Mouse (Mus musculus) gastrocnemius, adult 8-10 months (tissue): ENCODE data around the gene Gm20388. TPM values are rescaled to one million over a fixed set of nuclear protein-coding genes. Genes with fewer than 3 reads are reported as not detected.
A peak's percentile ranks its signal among the peaks of the same experiment; 100 is the strongest.
"Not testable (repeated sequence)": the region's sequence is repeated elsewhere in the genome, so short reads cannot be mapped to it uniquely, and the experiment has no call there.

Experiments used
- DNase-seq, 2 experiments: peaks; one replicate each; pipeline ENCODE4 v3.0.0; 2022; ENCODE audit warnings: low spot score in 2 of 2
- total RNA-seq, 4 experiments: library from RNA; stranded (reverse); gene quantifications; 2 replicates each; pipeline ENCODE4 v1.2.4; 2022

Gm20388 gene
- total RNA-seq, 4 experiments from 2014 or later = 4.4 to 20.0 (median 7.9) TPM; not detected in 1

- DNase-seq = no peak
Observed at GRCm38 (mm10) chr8:124011580-124011979, 4100.9 kb downstream of the Gm20388 start.

GRCm38 (mm10) chr8:124011989-124012586 lies 4101.4 kb downstream of the Gm20388 start:
- DNase-seq = no peak

GRCm38 (mm10) chr8:124014299-124014698 lies 4103.7 kb downstream of the Gm20388 start:
- not testable (repeated sequence) for DNase-seq

- DNase-seq = no peak
Observed at GRCm38 (mm10) chr8:124014751-124015150, 4104.1 kb downstream of the Gm20388 start.

- DNase-seq = no peak
Observed at GRCm38 (mm10) chr8:124019782-124020181, 4109.1 kb downstream of the Gm20388 start.

- peak in 1 of 2 experiments; percentile 44 for DNase-seq
Observed at GRCm38 (mm10) chr8:124020439-124021236, 4110.0 kb downstream of the Gm20388 start.

- peak; percentile 87 to 88 for DNase-seq
Observed at GRCm38 (mm10) chr8:124021237-124022227, 4110.9 kb downstream of the Gm20388 start, which contains the start of the genes Taf5l and Urb2. Gene Taf5l (minus strand): TSS chr8:124021397. Gene Urb2 (plus strand): TSS chr8:124021508.

GRCm38 (mm10) chr8:124026265-124026664 lies 4115.6 kb downstream of the Gm20388 start:
- not testable (repeated sequence) for DNase-seq

GRCm38 (mm10) chr8:124027831-124028230 lies 4117.2 kb downstream of the Gm20388 start:
- DNase-seq = no peak

- no peak for DNase-seq
Observed at GRCm38 (mm10) chr8:124033400-124033799, 4122.8 kb downstream of the Gm20388 start.

- DNase-seq = no peak
Observed at GRCm38 (mm10) chr8:124038121-124038520, 4127.5 kb downstream of the Gm20388 start.

GRCm38 (mm10) chr8:124039351-124039750 lies 4128.7 kb downstream of the Gm20388 start:
- DNase-seq = no peak

GRCm38 (mm10) chr8:124042201-124042600 lies 4131.6 kb downstream of the Gm20388 start:
- DNase-seq = no peak

- no peak for DNase-seq
Observed at GRCm38 (mm10) chr8:124044421-124044820, 4133.8 kb downstream of the Gm20388 start.

- DNase-seq = no peak
Observed at GRCm38 (mm10) chr8:124044931-124045330, 4134.3 kb downstream of the Gm20388 start.

- no peak for DNase-seq
Observed at GRCm38 (mm10) chr8:124045856-124046255, 4135.2 kb downstream of the Gm20388 start.

GRCm38 (mm10) chr8:124052110-124052509 lies 4141.5 kb downstream of the Gm20388 start:
- peak; percentile 43 for DNase-seq

GRCm38 (mm10) chr8:124052568-124052967 lies 4141.9 kb downstream of the Gm20388 start:
- DNase-seq = no peak

GRCm38 (mm10) chr8:124056832-124057655 lies 4146.4 kb downstream of the Gm20388 start:
- no peak for DNase-seq

- DNase-seq = no peak
Observed at GRCm38 (mm10) chr8:124066325-124067058, 4155.9 kb downstream of the Gm20388 start.
